Mouse (Mus musculus) right cerebral cortex, postnatal 4 days (tissue): ENCODE data around the gene Ndst2.

Source experiments
- DNase-seq: peaks from one replicate; pipeline ENCODE4 v3.0.0-alpha.2; 2022

Gene Ndst2

DNA sequence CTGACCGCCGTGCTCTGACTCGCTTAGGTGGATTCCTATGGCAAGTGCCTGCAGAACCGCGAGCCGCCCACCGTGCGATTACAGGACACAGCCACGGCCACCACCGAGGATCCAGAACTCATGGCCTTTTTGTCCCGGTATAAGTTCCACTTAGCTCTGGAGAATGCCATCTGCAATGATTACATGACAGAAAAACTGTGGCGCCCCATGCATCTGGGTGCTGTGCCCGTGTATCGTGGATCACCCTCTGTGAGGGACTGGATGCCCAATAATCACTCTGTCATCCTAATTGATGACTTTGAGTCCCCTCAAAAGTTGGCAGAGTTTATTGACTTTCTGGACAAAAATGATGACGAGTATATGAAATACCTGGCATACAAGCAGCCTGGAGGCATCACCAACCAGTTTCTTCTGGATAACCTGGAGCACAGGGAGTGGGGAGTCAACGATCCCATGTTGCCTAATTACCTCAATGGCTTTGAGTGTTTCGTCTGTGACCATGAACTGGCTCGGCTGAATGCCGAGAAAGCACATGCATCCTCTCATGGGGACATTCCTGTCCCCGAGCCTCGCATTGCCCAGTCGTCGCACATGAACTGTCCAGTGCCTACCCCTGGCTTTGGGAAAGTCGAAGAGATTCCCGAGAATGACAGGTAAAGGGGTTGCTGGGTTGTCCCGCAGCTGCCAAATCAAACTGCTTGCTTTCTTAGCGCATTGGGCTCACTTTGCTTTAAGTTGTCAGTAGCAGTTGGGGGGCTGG, 38.4 kb downstream of the Ndst2 start:
- no peak for DNase-seq

DNA sequence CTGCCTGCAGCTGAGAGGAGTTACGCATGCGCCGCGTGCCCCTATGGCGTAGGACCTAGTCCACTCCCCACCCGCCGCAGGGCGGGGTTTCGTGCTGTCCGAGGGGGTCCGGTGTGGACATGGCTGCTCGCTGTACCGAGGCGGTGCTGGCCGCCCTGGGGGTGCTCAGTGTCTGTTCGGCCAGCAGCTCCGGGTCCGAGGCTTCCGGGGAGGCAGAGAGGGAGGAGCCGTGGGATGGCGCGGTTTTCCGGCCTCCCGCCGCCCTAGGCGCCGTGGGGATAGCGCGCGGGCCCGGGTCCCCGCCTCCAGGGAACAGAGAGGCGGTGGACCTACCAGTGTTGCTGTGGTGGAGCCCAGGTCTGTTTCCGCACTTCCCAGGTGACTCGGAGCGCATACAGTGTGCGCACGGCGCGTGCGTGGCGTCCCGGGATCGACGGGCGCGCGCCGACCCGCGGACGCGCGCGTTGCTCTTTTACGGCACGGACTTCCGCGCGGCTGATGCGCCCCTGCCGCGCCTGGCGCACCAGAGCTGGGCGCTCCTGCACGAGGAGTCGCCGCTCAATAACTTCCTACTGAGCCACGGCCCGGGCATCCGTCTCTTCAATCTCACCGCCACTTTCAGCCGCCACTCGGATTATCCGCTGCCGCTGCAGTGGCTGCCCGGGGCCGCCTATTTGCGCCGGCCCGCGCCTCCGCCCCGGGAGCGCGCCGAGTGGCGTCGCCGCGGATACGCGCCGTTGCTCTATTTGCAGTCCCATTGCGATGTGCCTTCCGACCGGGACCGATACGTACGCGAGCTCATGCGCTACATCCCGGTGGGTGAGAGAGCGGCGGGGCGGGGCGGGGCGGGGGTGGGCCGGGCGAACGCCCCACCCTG, 39.2 kb downstream of the Ndst2 start, which contains the start of gene Fut11:
Gene Fut11, plus strand, starts transcription at position 85 of the 877 bp plus-strand sequence.
- DNase-seq = peak; percentile 89

DNA sequence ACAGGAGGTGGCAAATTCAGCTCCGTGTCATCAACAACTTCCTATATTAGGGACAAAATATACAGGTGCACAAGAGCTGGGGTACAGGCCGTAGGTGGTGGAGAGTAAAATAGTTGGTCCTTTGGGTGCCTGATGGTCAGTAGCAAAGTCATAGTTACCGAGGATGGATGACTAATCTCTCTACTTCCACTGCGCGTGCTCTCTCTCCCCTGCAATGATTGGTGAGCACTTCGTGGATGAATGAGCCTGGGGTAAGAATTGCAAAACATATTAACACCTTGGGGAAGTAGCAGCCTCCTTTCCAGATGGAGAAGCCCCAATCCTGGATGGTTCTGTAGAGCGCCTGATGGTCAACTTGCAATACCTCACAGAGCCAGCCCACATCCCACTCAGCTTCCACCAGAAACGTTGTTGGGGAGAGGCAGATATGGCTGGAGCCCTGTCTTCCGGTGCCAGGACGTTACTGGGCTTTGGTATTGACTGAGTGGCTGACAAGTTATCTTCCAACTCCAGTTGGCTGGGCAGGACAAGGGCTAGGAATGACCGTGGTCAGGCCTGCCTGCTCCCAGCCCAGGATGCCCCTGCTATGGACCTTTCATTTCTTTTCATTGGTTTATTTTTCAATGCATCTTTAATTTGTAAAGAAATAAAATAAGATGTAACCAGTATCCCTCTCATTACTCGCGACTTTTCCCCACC, 40.0 kb downstream of the Ndst2 start:
- DNase-seq = no peak

DNA sequence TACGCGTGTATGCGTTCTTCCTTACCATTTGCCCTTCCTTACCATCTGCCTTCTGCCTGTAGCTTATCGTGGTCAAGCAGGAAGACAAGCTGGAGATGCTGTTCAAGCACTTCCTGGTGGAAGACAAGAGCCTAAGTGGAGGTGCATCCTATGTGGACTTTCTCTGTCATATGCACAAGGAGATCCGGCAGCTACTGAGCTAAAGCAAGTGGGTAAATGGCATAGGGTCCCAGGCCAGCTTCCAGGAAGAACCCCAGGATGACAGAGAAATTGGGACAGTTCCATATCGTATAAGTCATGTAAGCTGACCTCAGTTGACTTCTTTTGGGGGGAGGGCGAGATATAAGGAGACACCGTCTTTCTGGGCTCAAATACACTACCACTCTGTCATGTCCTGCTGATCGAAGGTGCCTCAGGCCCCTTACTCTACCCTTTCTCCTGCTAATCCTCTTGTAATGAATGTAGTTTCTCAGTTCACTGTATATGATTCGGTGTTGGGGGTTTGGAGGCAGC, 40.7 kb downstream of the Ndst2 start:
- no peak for DNase-seq

DNA sequence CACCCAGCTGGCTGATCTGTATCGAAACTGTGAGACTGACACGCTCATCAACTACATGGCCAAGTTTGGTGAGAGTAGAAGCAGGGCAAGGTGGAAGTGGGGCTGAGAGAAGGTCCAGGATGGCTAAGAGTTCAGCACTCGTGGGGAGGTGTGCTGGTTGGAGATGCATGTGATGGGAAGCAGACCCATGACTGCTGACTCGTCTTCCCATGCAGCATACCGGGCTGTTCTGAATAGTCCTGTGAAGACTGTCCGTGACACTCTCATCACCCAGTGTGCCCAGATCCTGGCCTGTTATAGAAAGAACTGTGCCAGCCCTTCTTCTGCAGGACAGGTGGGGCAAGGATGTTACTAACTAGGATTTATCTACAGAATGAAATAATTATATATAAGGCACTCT, 42.6 kb downstream of the Ndst2 start:
- no peak for DNase-seq

DNA sequence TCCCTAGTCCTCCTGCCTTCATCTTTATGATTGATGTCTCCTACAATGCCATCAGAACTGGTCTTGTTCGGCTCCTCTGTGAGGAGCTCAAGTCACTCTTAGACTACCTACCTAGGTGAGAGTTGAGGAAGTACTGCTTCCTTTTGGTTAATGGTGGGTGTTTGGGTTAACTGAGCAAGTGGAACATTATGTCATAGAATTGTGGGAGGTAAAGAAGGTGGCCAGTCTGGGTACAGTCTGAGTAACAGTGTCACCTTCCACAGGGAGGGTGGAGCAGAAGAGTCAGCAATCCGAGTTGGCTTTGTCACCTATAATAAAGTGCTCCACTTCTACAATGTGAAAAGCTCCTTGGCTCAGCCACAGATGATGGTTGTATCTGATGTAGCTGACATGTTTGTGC, 45.4 kb downstream of the Ndst2 start:
- no peak for DNase-seq

DNA sequence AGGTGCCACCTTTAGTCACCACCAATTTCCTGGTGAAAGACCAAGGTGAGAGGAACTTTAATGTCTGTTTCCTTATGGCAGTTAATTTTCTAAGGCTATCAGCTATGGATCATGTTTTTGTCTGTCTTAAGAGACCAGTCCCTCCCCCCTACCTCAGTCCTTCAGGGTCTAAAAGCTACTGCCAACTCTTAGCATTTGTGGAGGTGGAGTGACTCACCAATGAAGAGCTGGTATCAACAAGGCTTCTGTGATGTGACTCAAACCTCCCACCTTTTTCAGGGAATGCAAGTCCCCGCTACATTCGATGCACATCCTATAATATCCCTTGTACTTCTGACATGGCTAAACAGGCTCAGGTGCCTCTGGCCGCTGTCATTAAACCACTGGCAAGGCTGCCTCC, 47.8 kb downstream of the Ndst2 start:
- no peak for DNase-seq

DNA sequence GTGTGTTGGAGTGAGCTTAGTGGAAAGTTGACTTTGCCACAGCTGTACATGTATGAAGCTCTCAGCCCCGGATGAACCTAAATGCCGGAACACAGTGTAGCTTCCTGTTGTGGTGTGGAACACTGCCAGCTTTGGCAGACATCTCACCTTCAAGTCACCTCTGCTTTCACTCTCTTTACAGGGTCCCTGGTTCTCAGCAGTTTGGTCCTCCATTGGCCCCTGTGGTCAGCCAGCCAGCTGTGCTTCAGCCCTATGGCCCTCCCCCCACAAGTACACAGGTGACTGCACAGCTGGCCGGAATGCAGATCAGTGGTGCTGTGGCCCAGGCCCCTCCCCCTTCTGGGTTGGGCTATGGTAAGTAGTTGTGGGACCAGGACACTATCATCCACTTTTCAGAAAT, 51.9 kb downstream of the Ndst2 start:
- DNase-seq = no peak

DNA sequence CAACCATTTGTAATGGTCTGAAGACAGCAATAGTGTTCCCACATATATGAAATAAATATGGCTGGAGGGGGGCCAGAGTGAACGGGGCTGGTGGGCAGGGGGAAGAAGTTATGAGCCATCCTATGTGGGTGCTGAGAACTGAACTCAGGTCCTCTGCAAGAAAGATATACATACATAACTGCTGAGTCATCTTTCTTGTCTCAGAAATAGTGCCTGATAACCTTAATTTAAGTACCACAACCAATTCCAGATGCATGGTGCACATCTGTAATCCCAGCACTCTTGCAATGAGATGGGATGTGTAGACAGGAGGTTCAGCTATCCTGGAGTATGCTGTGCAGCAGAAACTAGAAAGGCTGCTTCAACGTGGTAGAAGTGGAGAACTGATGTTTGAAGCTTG, 52.6 kb downstream of the Ndst2 start:
- DNase-seq = no peak

DNA sequence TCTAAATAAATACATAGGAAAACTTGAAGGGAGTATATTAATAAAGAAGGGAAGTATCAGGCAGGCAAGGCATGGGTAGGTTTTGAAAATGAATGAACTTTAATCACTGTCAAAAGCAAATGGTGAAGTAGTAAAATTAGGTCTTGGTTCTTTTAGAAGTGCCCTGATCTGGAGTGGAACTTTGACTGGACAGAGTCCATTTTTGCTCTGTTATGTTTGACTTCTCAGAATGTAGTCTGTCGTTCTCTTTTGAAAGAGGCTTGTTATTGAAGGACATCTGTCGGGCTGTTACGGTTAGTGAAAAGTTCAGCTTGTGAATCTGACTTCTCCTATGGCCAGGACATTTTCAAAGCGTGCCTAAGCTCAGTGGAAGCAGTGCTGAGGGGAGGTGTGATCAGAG, 56.5 kb downstream of the Ndst2 start:
- DNase-seq = no peak

DNA sequence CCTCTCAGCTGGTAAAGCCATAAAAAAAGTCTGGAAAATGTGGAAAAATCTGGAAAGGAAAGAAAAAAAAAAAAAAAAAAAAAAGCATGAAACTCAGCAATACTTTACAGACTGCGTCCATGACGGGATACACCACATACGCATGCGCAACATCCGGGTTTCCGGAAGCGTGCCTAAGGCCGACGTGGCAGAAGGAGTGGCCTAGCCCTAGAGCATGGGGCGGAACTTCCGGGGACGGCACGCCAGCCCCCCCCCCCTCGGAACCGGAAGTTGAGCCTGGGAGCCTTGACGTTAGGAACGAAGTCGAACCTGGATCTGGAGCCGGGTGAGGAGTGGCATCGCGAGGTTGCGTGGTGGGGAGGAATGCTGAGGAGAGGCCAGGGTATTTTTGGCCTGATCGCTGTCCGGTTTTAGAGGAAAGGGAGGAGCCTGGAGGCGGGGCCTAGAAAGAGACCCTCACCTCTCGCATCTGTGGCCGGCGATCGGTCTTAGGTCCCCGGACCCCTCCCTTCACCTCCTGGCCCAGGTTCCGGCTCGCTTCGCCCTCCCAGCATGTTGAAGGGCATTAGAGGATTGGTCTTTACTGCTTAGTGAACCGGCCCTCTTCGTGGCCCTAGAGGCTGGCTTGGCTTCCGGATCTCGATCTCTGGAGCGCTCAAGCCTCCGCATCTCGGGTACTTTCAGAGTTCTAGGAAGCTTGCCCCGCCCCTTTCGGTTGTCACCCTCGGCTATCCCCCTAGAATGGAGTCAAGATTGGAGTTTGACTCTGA, 60.1 kb downstream of the Ndst2 start, which contains the start of gene Sec24c:
Gene Sec24c, plus strand, starts transcription at position 245 of the 770 bp plus-strand sequence.
- DNase-seq = peak; percentile 100

DNA sequence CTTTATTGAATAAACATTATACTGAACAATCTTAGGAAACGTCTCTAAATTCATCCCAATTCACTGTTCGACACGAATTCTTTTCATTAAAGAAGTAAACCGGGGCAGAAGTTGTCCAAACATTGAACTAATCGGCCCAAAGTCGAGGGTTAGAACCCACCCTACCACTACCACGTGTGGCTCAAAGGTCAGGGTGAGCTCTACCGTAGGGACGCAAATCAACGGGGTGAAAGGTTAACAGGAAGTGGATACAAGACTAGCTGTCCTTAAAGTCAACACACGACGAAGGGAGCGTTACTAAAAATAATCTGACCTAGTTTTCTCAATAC, 60.7 kb downstream of the Ndst2 start:
- DNase-seq = no peak
